Mouse (Mus musculus) liver, embryonic 12.5 days (tissue): ENCODE measurements at regions not wholly inside any gene's neighbourhood (a gene's known extent, or its start where the extent isn't known, plus 50 kb on each side); places are given as distances from the start of the nearest gene placed in this dataset.

ENCODE experiments used
- ATAC-seq: fragments of 200-750 bp; cut with Nextera tagmentation; 2 replicates; pipeline ENCODE4 v1.8.0; 2017; ENCODE audit warnings: moderate number of reproducible peaks, mild to moderate bottlenecking, moderate library complexity
- H3K27ac ChIP-seq: fragments of 300-500 bp; sonication (generic); 2 replicates; pipeline ENCODE4 v1.5.1; 2016; ENCODE audit warnings: mild to moderate bottlenecking
- H3K27me3 ChIP-seq: fragments of 300-500 bp; sonication (generic); replicated peaks from 2 replicates; pipeline ENCODE4 v1.6.1; 2016; ENCODE audit warnings: mild to moderate bottlenecking, moderate library complexity
- H3K36me3 ChIP-seq: fragments of 300-500 bp; sonication (generic); 2 replicates; pipeline ENCODE4 v1.6.1; 2016; ENCODE audit warnings: mild to moderate bottlenecking, moderate library complexity
- H3K4me1 ChIP-seq: fragments of 300-500 bp; sonication (generic); 2 replicates; pipeline ENCODE4 v1.6.1; 2016
- H3K4me2 ChIP-seq: fragments of 300-500 bp; sonication (generic); 2 replicates; pipeline ENCODE4 v1.6.1; 2016; ENCODE audit warnings: mild to moderate bottlenecking, moderate library complexity
- H3K4me3 ChIP-seq: fragments of 300-500 bp; sonication (generic); 2 replicates; pipeline ENCODE4 v1.5.1; 2016; ENCODE audit warnings: mild to moderate bottlenecking, moderate library complexity
- H3K9ac ChIP-seq: fragments of 300-500 bp; sonication (generic); 2 replicates; pipeline ENCODE4 v1.6.1; 2016; ENCODE audit warnings: mild to moderate bottlenecking, moderate library complexity
- H3K9me3 ChIP-seq: fragments of 300-500 bp; sonication (generic); replicated peaks from 2 replicates; pipeline ENCODE4 v1.6.1; 2016; ENCODE audit warnings: mild to moderate bottlenecking, moderate library complexity
- WGBS: fragments of 180-500 bp; shearing (Covaris S2); methylation state at CpG from one replicate; pipeline ENCODE4 v1.1.7; 2016; ENCODE audit not compliant: insufficient replicate concordance; 5-methylcytosine and 5-hydroxymethylcytosine counted together

DNA sequence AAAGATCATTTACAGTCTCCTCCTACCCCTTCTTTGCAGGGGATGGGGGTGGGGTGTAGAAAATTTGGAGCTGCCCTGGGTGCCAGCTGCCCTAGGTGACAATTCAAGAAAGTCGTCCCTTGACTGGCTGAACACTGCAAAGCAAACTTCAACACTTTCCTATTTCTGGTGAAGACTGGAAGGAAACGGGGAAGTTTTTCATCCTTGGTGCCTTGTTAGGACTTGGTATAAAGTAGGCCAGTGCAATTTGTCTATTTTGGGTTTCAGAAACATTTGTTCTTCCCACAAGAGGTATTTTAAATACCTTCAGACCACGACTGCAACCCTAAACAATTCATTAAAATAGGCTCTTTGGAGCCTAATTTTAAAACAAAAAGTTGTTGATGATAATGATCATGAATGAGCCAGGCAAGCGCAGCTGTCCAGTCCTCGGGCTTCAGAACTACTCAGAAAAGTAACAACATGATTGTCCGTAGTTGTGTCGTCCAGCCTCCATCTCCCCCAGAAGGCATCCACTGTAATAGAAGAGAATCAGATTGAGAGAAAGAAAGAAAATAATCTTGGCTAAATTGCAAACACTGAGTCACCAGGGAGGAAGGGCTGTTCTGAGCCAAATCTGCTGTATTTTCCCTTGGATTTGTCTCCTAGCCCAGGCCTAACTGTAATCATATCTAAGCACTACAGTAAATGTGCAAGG is 194.2 kb downstream of the Mex3b start:
- ATAC-seq = no peak
- 62% methylated on average over 7 of the region's 7 CpGs for WGBS

DNA sequence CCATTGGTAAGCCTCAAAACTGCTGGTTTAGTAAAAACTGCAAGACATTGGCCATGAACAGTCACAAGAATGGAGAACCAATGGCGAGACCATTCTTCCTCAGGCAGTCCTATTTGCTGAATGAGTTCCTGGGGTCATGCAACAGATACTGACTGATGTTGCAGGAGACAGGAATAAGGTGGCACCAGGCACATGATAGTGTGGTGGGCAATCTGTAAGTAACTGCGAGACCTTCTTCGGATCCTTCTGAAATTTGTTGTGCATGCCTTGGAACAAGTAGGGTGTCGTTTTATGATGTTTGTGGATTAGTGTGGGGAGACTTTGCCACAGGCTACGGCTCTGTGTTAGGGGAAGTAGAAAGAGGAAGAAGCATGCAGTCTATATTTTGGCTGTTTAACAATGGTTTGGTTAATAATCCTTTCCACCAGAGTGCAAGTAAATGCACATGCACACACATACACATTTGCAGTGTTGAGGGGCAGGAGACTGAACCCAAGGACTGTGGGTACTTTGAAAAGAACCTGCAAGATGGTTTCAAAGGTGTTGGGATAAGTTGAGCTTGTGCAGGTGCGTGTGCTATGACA is 194.9 kb downstream of the Mex3b start:
- ATAC-seq = no peak
- H3K9me3 ChIP-seq = no peaks in the 10 kb centered on the region
- H3K27ac ChIP-seq = no peak overlapping the region
- H3K4me1 ChIP-seq = no peaks in the 10 kb centered on the region
- H3K4me3 ChIP-seq = no peak overlapping the region
- H3K27me3 ChIP-seq = no peaks in the 10 kb centered on the region
- H3K9ac ChIP-seq = no peak overlapping the region
- 48% methylated on average over 6 of the region's 6 CpGs for WGBS
- H3K4me2 ChIP-seq = no peak overlapping the region
- H3K36me3 ChIP-seq = no peaks in the 10 kb centered on the region

More for the DNA sequence above, 194.2 kb downstream of the Mex3b start:
- H3K27me3 ChIP-seq = no peaks in the 10 kb centered on the region
- no peak overlapping the region for H3K4me3 ChIP-seq
- no peaks in the 10 kb centered on the region for H3K36me3 ChIP-seq
- H3K9ac ChIP-seq = no peak overlapping the region
- H3K9me3 ChIP-seq = no peaks in the 10 kb centered on the region
- H3K4me1 ChIP-seq = no peaks in the 10 kb centered on the region
- no peak overlapping the region for H3K27ac ChIP-seq
- H3K4me2 ChIP-seq = no peak overlapping the region

DNA sequence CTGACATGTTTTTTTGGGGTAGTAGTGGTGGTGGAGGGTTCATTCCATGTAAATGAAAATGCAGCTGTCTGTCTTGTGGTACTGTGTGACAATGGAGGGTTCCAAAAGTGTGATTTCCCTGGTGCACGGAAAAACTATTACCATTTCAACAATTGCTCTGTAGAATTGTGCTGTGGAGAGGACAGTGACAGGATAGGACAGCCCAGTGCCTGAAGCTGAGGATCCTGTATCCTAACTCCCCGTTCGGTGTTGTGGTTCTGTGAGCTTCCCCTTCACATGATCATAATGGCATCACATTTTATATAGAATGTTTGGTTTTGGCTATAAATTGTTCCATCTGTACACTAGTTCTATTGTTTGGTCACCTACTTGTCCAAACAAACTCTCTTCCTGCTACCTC is 196.4 kb downstream of the Mex3b start:
- Histone ChIP-seq H3K9ac (no peak overlapping the region), H3K9me3 (no peaks in the 10 kb centered on the region), H3K4me1 (no peaks in the 10 kb centered on the region), H3K4me2 (no peak overlapping the region), H3K27me3 (no peaks in the 10 kb centered on the region), H3K4me3 (no peak overlapping the region), H3K36me3 (no peaks in the 10 kb centered on the region), H3K27ac (no peak overlapping the region)
- ATAC-seq = no peak
- WGBS = 78% methylated on average over 3 of the region's 3 CpGs

DNA sequence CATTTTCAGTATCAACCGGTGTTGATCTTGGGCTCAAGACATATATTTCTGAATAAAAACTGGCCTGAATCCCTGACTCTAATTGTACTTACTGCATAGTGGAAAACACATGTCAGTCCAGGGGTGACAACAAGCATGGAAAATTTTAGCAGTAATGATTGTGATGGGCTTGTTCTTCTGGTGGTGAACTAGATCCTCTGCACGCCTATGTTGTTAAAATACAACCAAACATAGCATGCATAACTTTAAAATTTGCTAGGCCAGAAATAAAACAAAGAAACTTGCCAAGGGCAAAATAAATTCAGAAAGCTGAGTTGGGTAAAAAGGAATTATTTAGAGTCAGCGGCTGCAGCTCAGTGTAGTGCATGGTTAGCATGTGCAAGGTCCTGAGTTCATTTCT is 198.2 kb downstream of the Mex3b start:
- Histone ChIP-seq H3K27me3 (no peaks in the 10 kb centered on the region), H3K27ac (no peak overlapping the region), H3K4me2 (no peak overlapping the region), H3K36me3 (no peaks in the 10 kb centered on the region), H3K9ac (no peak overlapping the region), H3K9me3 (no peaks in the 10 kb centered on the region), H3K4me3 (no peak overlapping the region), H3K4me1 (no peaks in the 10 kb centered on the region)
- 81% methylated on average over 3 of the region's 3 CpGs for WGBS
- no peak for ATAC-seq

DNA sequence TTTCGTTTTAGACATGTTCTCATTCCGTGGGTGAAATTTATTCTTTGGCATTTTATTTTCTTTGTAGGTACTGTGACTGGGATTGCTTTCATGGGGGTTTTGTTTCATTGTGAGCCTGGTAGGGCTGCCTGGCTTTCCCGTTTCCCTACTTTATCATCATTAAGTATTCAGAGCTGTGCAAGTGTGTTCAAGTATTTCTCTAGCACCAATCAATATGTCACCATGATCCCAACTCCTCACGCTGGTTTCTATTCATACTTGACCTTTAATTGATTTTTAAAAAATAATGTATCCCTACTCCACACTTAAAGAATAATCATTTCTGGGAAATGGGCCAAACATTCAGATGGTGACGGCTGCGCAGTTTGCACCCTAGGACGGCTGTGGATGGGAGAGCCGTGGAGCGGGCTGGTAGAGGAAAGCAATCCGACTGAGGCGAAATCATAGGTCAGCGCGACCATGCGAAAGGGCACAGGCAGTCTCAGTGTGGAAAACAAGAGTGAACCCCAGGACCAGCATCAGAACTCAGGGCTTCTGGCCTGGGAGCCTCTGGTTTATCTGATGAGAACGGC is 207.4 kb downstream of the Mex3b start:
- WGBS = 77% methylated on average over 15 of the region's 15 CpGs
- Histone ChIP-seq H3K9me3 (no peaks in the 10 kb centered on the region), H3K27ac (no peak overlapping the region), H3K36me3 (no peaks in the 10 kb centered on the region), H3K4me3 (no peak overlapping the region), H3K4me2 (no peak overlapping the region), H3K9ac (no peak overlapping the region), H3K4me1 (peaks cover 30% of the 10 kb centered on the region), H3K27me3 (no peaks in the 10 kb centered on the region)
- no peak for ATAC-seq

DNA sequence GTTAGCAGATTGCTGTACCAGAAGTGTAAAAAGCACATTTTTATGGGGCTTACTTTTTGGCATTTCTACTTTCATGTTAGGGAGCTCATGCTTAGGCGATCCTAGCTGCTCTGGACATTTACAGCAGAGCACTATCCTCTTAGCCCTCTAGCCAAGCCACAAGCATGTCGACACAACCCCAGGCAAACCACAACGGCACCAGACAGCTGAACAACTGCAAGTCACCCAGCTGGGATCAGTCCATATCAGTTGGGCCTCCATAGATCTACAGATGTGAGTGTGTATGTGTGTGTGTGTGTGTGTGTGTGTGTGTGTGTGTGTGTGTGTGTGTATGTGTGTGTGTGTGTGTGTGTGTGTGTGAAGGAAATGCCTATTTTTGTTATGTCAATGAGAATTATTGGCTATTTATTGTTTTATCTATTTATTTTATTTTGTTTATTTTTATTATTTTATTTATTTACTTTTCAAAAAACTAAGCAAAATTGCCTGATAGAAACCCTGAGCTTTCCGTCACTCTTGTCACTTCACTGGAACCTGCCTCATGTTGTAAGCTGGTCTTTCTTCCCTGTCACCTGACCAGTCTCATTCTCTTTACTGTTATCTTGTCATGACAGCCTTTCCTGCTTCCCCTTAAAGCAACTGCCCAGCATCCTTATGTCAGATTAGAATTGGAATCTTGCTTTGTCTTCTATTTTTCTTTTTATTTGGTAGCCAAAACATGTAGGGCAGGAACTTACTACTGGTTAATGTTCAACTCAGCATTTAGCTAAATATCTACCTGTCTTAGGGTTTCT is 208.2 kb downstream of the Mex3b start:
- H3K4me2 ChIP-seq = peak overlapping the region; percentile 8; the same call in 1 of the 2 replicates

DNA sequence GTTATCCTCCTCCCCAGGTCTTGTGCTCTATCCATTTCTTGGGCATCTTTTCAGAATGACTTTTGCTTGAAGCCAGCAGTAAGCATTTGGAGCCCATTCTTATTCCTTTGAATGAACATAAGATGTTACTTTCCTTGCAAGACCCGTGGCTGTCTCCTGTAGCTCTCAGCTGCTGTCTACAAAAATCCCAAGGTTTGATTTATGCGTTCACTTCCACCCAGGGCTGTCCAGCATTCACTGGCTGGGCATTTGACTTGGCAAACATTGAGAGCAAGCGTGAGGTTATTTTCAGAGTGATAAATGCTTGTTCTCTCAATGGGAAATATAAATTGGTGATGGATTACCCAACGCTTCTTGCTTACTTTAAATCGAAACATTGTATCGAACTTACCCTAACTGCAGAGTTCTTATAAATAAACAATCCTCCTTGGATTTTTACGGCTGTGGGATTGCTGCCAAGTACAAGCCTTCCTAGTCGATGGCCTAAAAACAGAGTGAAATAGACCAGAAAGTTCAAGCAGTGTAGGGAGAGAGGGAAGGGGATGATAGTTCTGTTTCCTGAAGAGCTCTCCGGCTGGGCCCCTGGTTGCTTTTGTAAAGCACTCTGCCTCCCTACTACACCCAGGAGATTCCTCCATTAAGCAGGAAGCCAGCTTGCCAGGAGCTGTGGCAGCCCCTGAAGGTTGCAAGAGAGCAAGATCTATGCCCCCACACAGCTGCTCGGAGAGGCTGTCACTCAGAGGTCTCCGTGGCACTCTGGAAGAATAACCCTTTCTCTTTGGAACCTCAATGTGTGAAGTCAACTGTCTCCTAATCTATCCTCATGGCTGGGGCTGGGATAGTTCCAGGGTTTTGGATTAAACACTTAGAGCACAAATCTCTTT is 210.1 kb downstream of the Mex3b start:
- Histone ChIP-seq H3K27ac (no peak overlapping the region), H3K27me3 (no peaks in the 10 kb centered on the region), H3K36me3 (no peaks in the 10 kb centered on the region), H3K4me1 (peaks cover 33% of the 10 kb centered on the region), H3K9ac (no peak overlapping the region), H3K4me3 (no peak overlapping the region), H3K4me2 (no peak overlapping the region), H3K9me3 (no peaks in the 10 kb centered on the region)
- no peak for ATAC-seq
- WGBS = 51% methylated on average over 11 of the region's 11 CpGs

More for the DNA sequence above, 208.2 kb downstream of the Mex3b start:
- Histone ChIP-seq H3K4me1 (peaks cover 33% of the 10 kb centered on the region), H3K9me3 (no peaks in the 10 kb centered on the region), H3K9ac (no peak overlapping the region), H3K27me3 (no peaks in the 10 kb centered on the region), H3K27ac (0 out of 2 replicates have a peak overlapping the region, but pooled peaks have one; percentile 16), H3K4me3 (no peak overlapping the region), H3K36me3 (no peaks in the 10 kb centered on the region)
- ATAC-seq = peak; percentile 83
- WGBS = 17% methylated on average over 4 of the region's 4 CpGs

DNA sequence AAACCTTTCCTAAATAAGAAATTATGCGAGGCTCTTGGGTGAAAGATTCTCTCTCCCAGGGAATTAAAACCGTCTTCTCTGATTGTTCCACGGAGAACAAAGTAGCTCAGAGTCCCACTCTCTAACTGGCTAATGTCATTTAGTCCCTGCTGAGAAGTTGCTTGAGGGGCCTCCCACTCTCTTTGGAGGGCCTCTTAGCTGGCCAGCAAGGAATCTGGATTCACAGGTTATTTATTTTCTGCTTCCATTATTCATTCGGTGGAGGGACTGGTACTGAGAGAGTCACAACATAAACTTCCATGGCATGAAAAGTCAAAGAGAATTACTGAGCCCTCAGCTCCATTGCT is 210.8 kb downstream of the Mex3b start:
- Histone ChIP-seq H3K27me3 (no peaks in the 10 kb centered on the region), H3K9me3 (no peaks in the 10 kb centered on the region), H3K36me3 (no peaks in the 10 kb centered on the region), H3K4me2 (no peak overlapping the region), H3K4me1 (peaks cover 33% of the 10 kb centered on the region), H3K27ac (no peak overlapping the region), H3K9ac (no peak overlapping the region), H3K4me3 (no peak overlapping the region)
- 59% methylated on average over 4 of the region's 4 CpGs for WGBS
- no peak for ATAC-seq

DNA sequence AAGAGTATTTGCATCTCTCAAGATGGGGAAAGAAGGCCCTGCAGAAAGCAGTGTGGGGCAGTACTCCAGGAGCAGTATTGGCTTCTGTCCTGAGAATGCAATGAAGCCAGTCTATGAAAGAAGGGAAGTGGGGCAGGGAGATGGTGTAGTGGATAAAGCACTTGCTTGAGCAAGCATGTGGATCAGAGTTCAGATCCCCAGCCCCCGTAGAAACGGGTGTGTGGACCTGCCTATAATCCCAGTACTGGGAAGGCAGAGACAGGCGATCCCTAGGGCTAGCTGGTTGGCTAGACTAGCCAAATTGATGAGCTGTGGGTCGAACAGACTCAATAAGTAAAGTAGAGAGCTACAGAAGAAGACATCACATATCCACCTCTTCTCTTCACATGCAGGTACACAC is 211.6 kb downstream of the Mex3b start:
- H3K36me3 ChIP-seq = no peaks in the 10 kb centered on the region
- 59% methylated on average over 4 of the region's 4 CpGs for WGBS
- no peaks in the 10 kb centered on the region for H3K27me3 ChIP-seq

DNA sequence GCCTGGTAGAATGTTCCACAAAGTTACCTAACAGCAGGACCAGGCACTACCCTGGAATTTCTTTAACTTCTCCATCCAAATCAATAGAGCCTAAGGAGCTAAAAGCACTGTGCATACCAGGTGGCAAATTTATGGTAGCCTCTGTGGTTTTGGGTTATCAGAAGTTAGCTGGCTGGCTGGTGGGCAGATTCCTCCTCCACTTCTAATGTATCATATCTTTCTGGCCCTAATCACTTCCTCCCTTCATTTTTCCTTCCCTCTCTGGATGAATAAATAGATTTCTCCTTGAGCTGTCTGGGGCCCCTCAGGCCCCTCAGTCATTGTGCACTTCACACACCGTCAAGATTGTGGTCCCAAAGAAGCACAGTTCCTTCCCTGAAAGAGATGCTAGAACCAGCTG is 212.7 kb downstream of the Mex3b start:
- Histone ChIP-seq H3K9me3 (no peaks in the 10 kb centered on the region), H3K27me3 (no peaks in the 10 kb centered on the region), H3K9ac (no peak overlapping the region), H3K36me3 (no peaks in the 10 kb centered on the region), H3K27ac (no peak overlapping the region), H3K4me2 (no peak overlapping the region), H3K4me1 (peaks cover 30% of the 10 kb centered on the region), H3K4me3 (no peak overlapping the region)
- no peak for ATAC-seq
- 11% methylated on average over 1 of the region's 1 CpGs for WGBS

More for the DNA sequence above, 211.6 kb downstream of the Mex3b start:
- Histone ChIP-seq H3K4me2 (no peak overlapping the region), H3K9ac (no peak overlapping the region), H3K9me3 (no peaks in the 10 kb centered on the region), H3K27ac (no peak overlapping the region), H3K4me1 (peaks cover 33% of the 10 kb centered on the region), H3K4me3 (no peak overlapping the region)
- ATAC-seq = no peak

DNA sequence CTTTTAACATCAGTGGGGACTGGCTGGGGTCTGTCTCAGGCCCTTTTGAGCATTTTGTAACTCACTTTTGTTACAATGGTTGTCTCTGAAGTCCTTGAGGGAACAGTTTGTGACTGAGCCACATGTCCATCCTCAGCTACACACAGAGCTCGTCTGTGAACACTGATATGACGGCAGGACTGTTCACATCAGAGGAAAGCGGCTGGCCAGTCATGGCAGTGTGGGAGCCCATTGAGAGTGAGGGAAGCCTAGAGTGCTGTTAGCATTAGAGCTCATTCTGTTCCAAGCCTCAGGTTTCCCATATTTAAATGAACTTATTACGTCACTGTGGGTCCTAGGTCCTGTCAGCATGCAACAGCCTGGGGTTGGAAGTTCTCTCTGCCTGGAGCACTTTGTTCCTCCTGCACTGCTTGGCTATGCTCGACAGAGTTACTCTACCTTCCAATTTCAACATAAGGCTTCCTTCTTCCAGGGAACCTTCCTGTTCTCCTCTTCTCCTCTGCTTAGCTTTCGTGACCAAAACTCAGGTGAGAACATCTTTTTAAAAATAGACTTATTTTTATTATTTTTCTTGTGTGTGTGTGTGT is 217.5 kb downstream of the Mex3b start:
- WGBS = 29% methylated on average over 6 of the region's 6 CpGs

More for the DNA sequence above, 217.5 kb downstream of the Mex3b start:
- Histone ChIP-seq H3K4me2 (no peak overlapping the region), H3K4me1 (0 out of 2 replicates have a peak, but pooled peaks cover 2% of the 10 kb centered on the region), H3K27me3 (no peaks in the 10 kb centered on the region), H3K9me3 (no peaks in the 10 kb centered on the region), H3K9ac (no peak overlapping the region), H3K27ac (no peak overlapping the region), H3K36me3 (no peaks in the 10 kb centered on the region), H3K4me3 (no peak overlapping the region)
- ATAC-seq = no peak
